Mouse (Mus musculus) liver (tissue): ENCODE measurements around the gene Olfr1196.
"Not testable (repeated sequence)": the region's sequence is repeated elsewhere in the genome, so short reads cannot be mapped to it uniquely, and the experiment has no call there.

Experiments used
- DNase-seq: peaks from one replicate; pipeline ENCODE4 v3.0.0-alpha.2; 2020; ENCODE audit warnings: mixed read lengths

Olfr1196 gene

DNA sequence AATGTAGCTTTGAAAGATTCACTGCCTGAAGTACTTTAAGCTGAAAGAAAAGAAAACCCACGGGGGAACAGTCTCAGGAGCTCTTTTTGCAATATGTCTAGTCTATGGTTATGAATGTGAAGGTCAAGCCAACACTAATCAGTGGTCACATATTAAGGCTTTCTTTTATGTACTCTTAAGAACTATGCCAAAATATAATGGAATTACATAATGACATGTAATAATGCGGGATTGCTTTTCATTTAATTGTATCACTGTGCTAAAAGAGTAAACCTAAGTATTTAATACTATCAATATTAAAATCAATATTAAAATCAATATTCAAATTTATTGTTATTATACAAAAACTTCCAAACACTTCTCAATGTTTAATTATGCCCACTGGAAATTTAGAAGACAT, at the start of gene Olfr1196:
Gene Olfr1196 (minus strand): TSS at position 101 of the 400 bp plus-strand sequence.
- DNase-seq: no peak

DNA sequence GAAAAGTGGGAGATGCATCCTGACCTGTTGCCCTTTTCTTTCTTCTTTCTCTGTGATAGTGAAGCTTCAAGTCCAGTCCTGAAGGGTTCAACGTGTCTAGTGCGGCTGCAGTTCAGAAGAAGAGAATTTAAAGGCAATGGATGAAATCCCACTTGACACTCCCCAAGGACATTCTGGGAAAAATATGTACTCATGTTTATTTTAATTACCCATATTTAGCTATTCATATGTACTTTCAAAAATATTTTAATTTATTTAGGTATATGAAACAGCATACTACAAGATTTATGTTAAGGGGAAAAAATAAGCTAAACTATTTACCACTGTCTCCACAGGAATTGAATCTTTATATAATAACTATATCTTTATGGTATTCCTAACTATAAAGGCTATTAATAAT, 46.9 kb upstream of the Olfr1196 start, which contains the start of gene Olfr1198:
Gene Olfr1198 (minus strand): TSS at position 101 of the 400 bp plus-strand sequence.
- no peak for DNase-seq

DNA sequence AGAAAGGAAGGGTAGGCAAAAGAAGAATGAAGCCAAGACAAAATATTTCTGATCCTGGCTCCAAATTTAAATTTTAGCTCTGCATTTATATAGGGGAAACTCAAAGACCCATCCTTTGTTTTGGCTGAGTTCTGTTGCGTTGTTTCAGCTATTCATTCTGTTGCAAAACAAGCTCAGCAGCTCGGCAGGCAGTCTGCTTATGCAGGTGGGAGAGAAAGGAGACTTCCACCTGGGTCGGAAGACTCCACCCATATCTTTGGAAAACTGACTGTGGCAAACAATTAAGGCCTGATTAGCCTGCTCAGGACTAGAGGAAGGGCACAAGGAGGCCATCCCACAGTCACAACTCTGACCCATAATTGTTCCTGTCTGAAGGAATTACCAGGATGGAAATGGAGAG, 39.0 kb upstream of the Olfr1196 start:
- no peak for DNase-seq

DNA sequence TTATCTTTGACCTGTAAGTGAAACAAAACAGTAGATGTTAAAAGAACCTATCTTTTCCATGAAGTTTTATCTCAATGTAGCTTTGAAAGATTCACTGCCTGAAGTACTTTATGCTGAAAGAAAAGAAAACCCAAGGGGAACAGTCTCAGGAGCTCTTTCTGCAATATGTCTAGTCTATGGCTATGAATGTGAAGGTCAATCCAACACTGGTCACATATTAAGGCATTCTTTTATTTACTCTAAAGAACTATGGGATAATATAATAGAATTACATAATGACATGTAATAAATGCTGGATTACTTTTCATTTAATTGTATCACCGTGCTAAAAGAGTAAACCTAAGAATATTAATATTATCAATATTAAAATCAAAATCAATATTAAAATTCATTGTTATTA, 27.9 kb upstream of the Olfr1196 start, which contains the start of gene Olfr1197:
Gene Olfr1197 (minus strand): TSS at position 101 of the 400 bp plus-strand sequence.
- DNase-seq: no peak

DNA sequence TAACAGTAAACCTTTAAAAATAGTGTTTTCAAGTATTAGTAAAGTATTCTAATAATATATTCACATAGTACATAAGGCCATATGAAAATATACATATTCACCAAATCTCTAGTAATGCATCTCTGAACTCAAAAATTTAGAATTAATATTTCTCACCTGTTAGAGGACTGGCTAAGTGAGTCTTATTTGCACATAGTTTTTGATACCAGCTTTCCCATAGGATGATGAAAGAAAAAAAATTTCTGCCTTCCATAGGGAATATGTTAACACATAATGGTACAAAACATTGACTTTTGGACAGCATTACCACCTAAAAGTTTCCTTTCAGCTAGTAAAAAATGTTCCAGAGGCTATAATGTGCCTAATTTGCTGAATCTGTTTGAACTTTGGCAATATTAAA, 15.3 kb downstream of the Olfr1196 start, which contains the start of gene Olfr1195:
Gene Olfr1195 (minus strand): TSS at position 101 of the 400 bp plus-strand sequence.
- DNase-seq: no peak

DNA sequence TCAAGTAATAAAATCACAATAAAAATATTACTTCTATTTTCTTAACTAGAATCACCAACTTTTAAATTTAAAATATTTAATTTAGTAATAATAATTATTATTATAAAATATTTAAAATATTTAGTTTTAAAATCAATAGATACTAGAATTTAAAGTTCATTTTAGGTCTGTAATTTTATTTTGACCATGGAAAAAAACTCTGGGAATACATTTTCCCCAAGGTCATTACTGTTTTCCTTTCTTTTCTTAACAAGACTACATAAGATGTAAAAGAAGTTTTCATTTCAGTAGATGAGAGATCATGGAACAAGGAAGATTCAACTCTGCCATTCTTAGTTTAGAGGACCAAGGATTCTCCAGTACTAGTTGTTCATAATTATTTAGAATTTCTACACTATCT, 29.1 kb downstream of the Olfr1196 start, which contains the start of gene Olfr1193:
Gene Olfr1193 (plus strand): TSS at position 301 of the 400 bp plus-strand sequence.
- DNase-seq: not testable (repeated sequence)

DNA sequence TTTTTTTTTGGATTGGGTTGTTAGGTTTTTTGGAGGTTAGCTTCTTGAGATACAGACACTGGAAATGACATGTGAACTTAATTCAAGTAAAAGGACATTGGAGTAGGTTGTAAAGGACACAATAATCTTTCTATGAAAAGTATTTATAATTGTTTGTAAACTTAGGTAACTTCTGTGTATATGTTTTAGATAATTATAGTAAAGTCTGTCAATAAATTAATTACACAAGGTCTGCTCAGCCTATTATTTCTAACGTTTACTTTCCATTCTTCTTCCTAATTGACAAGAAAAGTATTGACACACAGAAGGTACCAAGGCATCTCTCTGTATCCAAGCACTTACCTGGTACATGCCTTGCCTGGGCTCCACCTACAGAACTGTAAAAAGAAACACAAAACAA, 56.2 kb downstream of the Olfr1196 start, which contains the start of gene Olfr1192-ps1:
Gene Olfr1192-ps1 (plus strand): TSS at position 301 of the 400 bp plus-strand sequence.
- DNase-seq: no peak
